In genomic region chr13:113523503-113523902, GRCm38 (mm10) we compare ENCODE assay signal across 22 mouse cellular contexts.
"Had no signal": no experiment of that assay in that cellular context is flagged by ENCODE, and none has a peak within 500 bp of the region (broad histone marks: within the 10 kb centered on the region; RNA-seq: fewer than 3 reads in every experiment).

No protein-coding gene starts in this region.

- H3K27ac ChIP-seq: limb, embryonic 10.5 days; limb, embryonic 13.5 days; liver, embryonic 12.5 days; liver, embryonic 15.5 days; lung, embryonic 15.5 days; midbrain, embryonic 10.5 days; neural tube, embryonic 12.5 days; neural tube, embryonic 15.5 days; stomach, postnatal 0 days had no signal

- H3K36me3 ChIP-seq: limb, embryonic 10.5 days; limb, embryonic 13.5 days; liver, embryonic 12.5 days; liver, embryonic 15.5 days; lung, embryonic 15.5 days; midbrain, embryonic 10.5 days; neural tube, embryonic 12.5 days; neural tube, embryonic 15.5 days had no signal

- H3K4me3 ChIP-seq: limb, embryonic 10.5 days; limb, embryonic 13.5 days; liver, embryonic 12.5 days; liver, embryonic 15.5 days; lung, embryonic 15.5 days; megakaryocyte, embryonic 14.5 days; midbrain, embryonic 10.5 days; neural tube, embryonic 12.5 days; neural tube, embryonic 15.5 days had no signal

- H3K4me1 ChIP-seq: limb, embryonic 13.5 days; liver, embryonic 12.5 days; liver, embryonic 15.5 days; lung, embryonic 15.5 days; megakaryocyte, embryonic 14.5 days; midbrain, embryonic 10.5 days; neural tube, embryonic 12.5 days; neural tube, embryonic 15.5 days had no signal

- ATAC-seq: liver, embryonic 12.5 days had no signal

- H3K27me3 ChIP-seq: limb, embryonic 13.5 days; liver, embryonic 12.5 days; liver, embryonic 15.5 days; lung, embryonic 15.5 days; megakaryocyte, embryonic 14.5 days; neural tube, embryonic 12.5 days; neural tube, embryonic 15.5 days had no signal

- DNase-seq: kidney, adult 9 months; kidney, postnatal 14 days; kidney, postnatal 4 days; liver; lung, postnatal 10 days; lung, postnatal 36 days; midbrain, embryonic 14.5 days; right cerebral cortex, adult 18-20 months; right cerebral cortex, postnatal 14 days; right cerebral cortex, postnatal 4 days; thymus, adult 18-20 months; thymus, postnatal 36 days had no signal

- H3K9ac ChIP-seq: limb, embryonic 13.5 days; liver, embryonic 12.5 days; liver, embryonic 15.5 days; lung, embryonic 15.5 days; neural tube, embryonic 12.5 days; neural tube, embryonic 15.5 days had no signal

- H3K4me2 ChIP-seq: limb, embryonic 13.5 days; liver, embryonic 12.5 days; liver, embryonic 15.5 days; lung, embryonic 15.5 days; neural tube, embryonic 12.5 days; neural tube, embryonic 15.5 days had no signal

- H3K9me3 ChIP-seq: limb, embryonic 10.5 days; limb, embryonic 13.5 days; liver, embryonic 12.5 days; liver, embryonic 15.5 days; lung, embryonic 15.5 days; midbrain, embryonic 10.5 days; neural tube, embryonic 12.5 days; neural tube, embryonic 15.5 days had no signal
